Mouse (Mus musculus) thymus, postnatal 0 days (tissue): ENCODE data around the gene Sypl2. TPM values are rescaled to one million over a fixed set of nuclear protein-coding genes. Genes with fewer than 3 reads are reported as not detected.

Experiments
- DNase-seq: peaks from one replicate; pipeline ENCODE4 v3.0.0-alpha.2; 2015; ENCODE audit warnings: low spot score
- polyA plus RNA-seq: library from polyadenylated mRNA; unstranded; fragments of >200 nt; fragmentation: Nextera tagmentation; extraction: Ambion mirVana; gene quantifications from 2 replicates; pipeline ENCODE4 v1.2.1, GENCODE M21; 2015

Gene Sypl2
- polyA plus RNA-seq, 1 experiment from 2014 or later, result 0.10 TPM

GRCm38 (mm10) chr3:108180514-108180913 lies 45.9 kb downstream of the Sypl2 start:
- DNase-seq, result no peak

GRCm38 (mm10) chr3:108178756-108179715 lies 47.4 kb downstream of the Sypl2 start:
- no peak for DNase-seq

- DNase-seq, result no peak
Measured at GRCm38 (mm10) chr3:108174672-108175531, 51.5 kb downstream of the Sypl2 start.

- DNase-seq, result no peak
Measured at GRCm38 (mm10) chr3:108169199-108169598, 57.2 kb downstream of the Sypl2 start.

GRCm38 (mm10) chr3:108167499-108167898 lies 58.9 kb downstream of the Sypl2 start:
- DNase-seq, result no peak

- DNase-seq, result peak; percentile 70
Measured at GRCm38 (mm10) chr3:108166486-108167211, 59.8 kb downstream of the Sypl2 start.

GRCm38 (mm10) chr3:108165532-108166315 lies 60.7 kb downstream of the Sypl2 start:
- no peak for DNase-seq

- DNase-seq, result peak; percentile 85
Measured at GRCm38 (mm10) chr3:108164807-108165206, 61.6 kb downstream of the Sypl2 start.

- DNase-seq, result no peak
Measured at GRCm38 (mm10) chr3:108164091-108164490, 62.4 kb downstream of the Sypl2 start.

Other genes with a start within 250 kb of the Sypl2 start
- 25.3 and 26.8 TPM in 2 replicates for gene Gstm2, start 240.2 kb downstream of the Sypl2 start, polyA plus RNA-seq
- 31.5 and 32.9 TPM in 2 replicates for gene Gstm1, start 208.7 kb downstream of the Sypl2 start, polyA plus RNA-seq
- 10.8 and 11.6 TPM in 2 replicates for gene Gstm4, start 181.8 kb downstream of the Sypl2 start, polyA plus RNA-seq
- gene Ampd2, start 140.0 kb downstream of the Sypl2 start, polyA plus RNA-seq, result 29.2 and 31.4 TPM in 2 replicates
- 0.59 and 0.68 TPM in 2 replicates for gene Gnat2, start 133.9 kb downstream of the Sypl2 start, polyA plus RNA-seq
- 164 and 168 TPM in 2 replicates for gene Gnai3, start 80.5 kb downstream of the Sypl2 start, polyA plus RNA-seq
- gene Gpr61, start 71.8 kb downstream of the Sypl2 start, polyA plus RNA-seq, result 0.05 TPM in 1 of 2 replicates, not detected in the other
- gene Amigo1, start 40.3 kb downstream of the Sypl2 start, polyA plus RNA-seq, result 1.4 and 1.6 TPM in 2 replicates
- 7.5 and 9.1 TPM in 2 replicates for gene Cyb561d1, start 25.4 kb downstream of the Sypl2 start, polyA plus RNA-seq
- 14.2 and 15.7 TPM in 2 replicates for gene Atxn7l2, start 15.7 kb downstream of the Sypl2 start, polyA plus RNA-seq
- 311 and 322 TPM in 2 replicates for gene Psma5, start 30.3 kb upstream of the Sypl2 start, polyA plus RNA-seq
- 2.7 and 2.9 TPM in 2 replicates for gene Sort1, start 57.4 kb upstream of the Sypl2 start, polyA plus RNA-seq
- 0.23 and 0.29 TPM in 2 replicates for gene Mybphl, start 138.3 kb upstream of the Sypl2 start, polyA plus RNA-seq
- 16.7 and 17.1 TPM in 2 replicates for gene Psrc1, start 157.2 kb upstream of the Sypl2 start, polyA plus RNA-seq
- 2.2 and 3.4 TPM in 2 replicates for gene Celsr2, start 188.9 kb upstream of the Sypl2 start, polyA plus RNA-seq
- 122 and 127 TPM in 2 replicates for gene Sars, start 218.6 kb upstream of the Sypl2 start, polyA plus RNA-seq